Mouse (Mus musculus) hindbrain, embryonic 15.5 days (tissue): ENCODE results near the gene Rars2. TPM values are rescaled to one million over a fixed set of nuclear protein-coding genes. Genes with fewer than 3 reads are reported as not detected.

ENCODE experiments used
- ATAC-seq: fragments of 200-750 bp; cut with Nextera tagmentation; 2 replicates; pipeline ENCODE4 v1.8.0; 2017; ENCODE audit warnings: low read depth, moderate number of reproducible peaks, moderate TSS enrichment; ENCODE audit not compliant: low FRiP score
- H3K27ac ChIP-seq: fragments of 300-500 bp; sonication (generic); replicated peaks from 2 replicates; pipeline ENCODE4 v1.5.1; 2015; ENCODE audit warnings: mild to moderate bottlenecking, inconsistent platforms
- H3K27me3 ChIP-seq: fragments of 300-500 bp; sonication (generic); 2 replicates; pipeline ENCODE4 v1.6.1; 2015; ENCODE audit warnings: control low read depth, inconsistent platforms
- H3K36me3 ChIP-seq: fragments of 300-500 bp; sonication (generic); 2 replicates; pipeline ENCODE4 v1.6.1; 2015; ENCODE audit warnings: control low read depth, inconsistent platforms
- H3K4me1 ChIP-seq: fragments of 300-500 bp; sonication (generic); replicated peaks from 2 replicates; pipeline ENCODE4 v1.6.1; 2015; ENCODE audit warnings: control low read depth, inconsistent platforms
- H3K4me2 ChIP-seq: fragments of 300-500 bp; sonication (generic); 2 replicates; pipeline ENCODE4 v1.6.1; 2015; ENCODE audit warnings: moderate library complexity, mild to moderate bottlenecking, inconsistent platforms
- H3K4me3 ChIP-seq: fragments of 300-500 bp; sonication (generic); 2 replicates; pipeline ENCODE4 v1.5.1; 2015; ENCODE audit warnings: mild to moderate bottlenecking, inconsistent platforms
- H3K9ac ChIP-seq: fragments of 300-500 bp; sonication (generic); 2 replicates; pipeline ENCODE4 v1.6.1; 2015; ENCODE audit warnings: inconsistent platforms
- H3K9me3 ChIP-seq: fragments of 300-500 bp; sonication (generic); 2 replicates; pipeline ENCODE4 v1.6.1; 2016; ENCODE audit warnings: control low read depth, inconsistent platforms
- WGBS: fragments of 180-500 bp; shearing (Covaris S2); methylation state at CpG from one replicate; pipeline ENCODE4 v1.1.7; 2015; 5-methylcytosine and 5-hydroxymethylcytosine counted together
- polyA plus RNA-seq: library from polyadenylated mRNA; unstranded; fragments of >200 nt; fragmentation: Nextera tagmentation; extraction: Ambion mirVana; gene quantifications from 2 replicates; pipeline ENCODE4 v1.2.1, GENCODE M21; 2015

Gene Rars2
- polyA plus RNA-seq, 1 experiment from 2014 or later, result 51.4 TPM

DNA sequence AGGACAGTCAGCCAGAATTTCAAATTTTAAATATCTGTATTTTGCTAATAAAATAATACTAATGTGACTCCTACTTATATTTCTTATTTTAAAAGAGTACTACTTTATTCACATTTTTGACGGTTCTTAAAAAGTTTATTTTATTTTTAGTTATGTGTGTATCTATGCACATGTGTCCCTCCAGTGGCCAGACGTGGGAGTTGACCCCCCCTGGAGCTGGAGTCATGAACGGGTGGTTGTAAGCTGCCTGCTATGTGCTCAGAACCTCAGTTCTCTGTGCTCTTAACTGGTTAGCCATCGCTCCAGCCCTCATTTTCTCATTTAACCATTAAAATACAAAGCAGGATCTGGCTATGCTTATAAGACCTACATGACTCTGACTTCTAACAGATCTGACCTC lies 88.3 kb downstream of the Rars2 start:
- no peaks in the 10 kb centered on the region for H3K27me3 ChIP-seq

DNA sequence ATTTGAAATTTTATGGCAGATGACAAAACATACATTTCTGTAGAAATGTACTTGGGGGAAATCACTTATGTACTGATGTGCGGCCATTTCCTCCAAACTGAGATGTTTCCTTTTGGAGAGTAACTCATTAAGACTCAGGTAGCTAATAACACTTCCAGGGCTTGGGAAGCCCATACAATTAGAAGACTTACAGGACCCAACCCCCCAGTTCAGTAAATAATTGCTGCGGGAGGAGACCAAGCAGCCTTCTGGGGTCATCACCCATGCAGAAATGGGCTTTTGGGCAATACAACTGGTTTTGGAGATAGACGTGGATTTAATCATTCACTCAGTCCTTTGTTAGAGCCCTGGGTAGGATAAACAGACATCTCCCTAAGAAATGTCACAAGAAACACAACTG lies 92.5 kb downstream of the Rars2 start:
- Histone ChIP-seq H3K9ac (no peak overlapping the region), H3K36me3 (no peaks in the 10 kb centered on the region), H3K27me3 (no peaks in the 10 kb centered on the region), H3K4me2 (no peak overlapping the region), H3K9me3 (no peaks in the 10 kb centered on the region), H3K27ac (no peak overlapping the region), H3K4me3 (no peak overlapping the region), H3K4me1 (no peaks in the 10 kb centered on the region)
- no peak for ATAC-seq
- WGBS, result 74% methylated on average over 3 of the region's 3 CpGs

More for the DNA sequence above, 88.3 kb downstream of the Rars2 start:
- Histone ChIP-seq H3K9ac (no peak overlapping the region), H3K4me1 (no peaks in the 10 kb centered on the region), H3K9me3 (no peaks in the 10 kb centered on the region), H3K36me3 (no peaks in the 10 kb centered on the region), H3K4me2 (no peak overlapping the region), H3K4me3 (no peak overlapping the region), H3K27ac (no peak overlapping the region)
- no peak for ATAC-seq
- 72% methylated on average over 4 of the region's 4 CpGs for WGBS

DNA sequence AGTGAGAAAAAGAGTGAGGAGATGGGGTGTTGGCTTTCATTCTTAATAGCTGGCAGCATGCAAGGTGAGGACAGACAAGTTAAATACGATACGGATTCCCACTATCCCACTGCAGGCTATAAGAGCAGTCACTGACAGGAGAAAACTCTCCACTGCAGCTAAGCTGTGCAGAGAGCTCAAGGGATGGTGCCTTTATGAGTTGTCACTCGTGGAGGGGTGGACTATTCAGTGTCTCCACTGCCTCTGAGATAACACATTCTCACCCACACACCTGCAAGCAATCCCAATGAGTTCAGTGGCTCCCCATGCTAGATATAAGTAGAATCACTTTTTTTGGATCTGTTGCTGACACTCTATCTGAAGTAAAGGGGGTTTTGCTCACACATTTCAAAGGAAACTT lies 93.4 kb downstream of the Rars2 start:
- Histone ChIP-seq H3K4me1 (no peaks in the 10 kb centered on the region), H3K9ac (no peak overlapping the region), H3K4me3 (no peak overlapping the region), H3K27me3 (no peaks in the 10 kb centered on the region), H3K9me3 (no peaks in the 10 kb centered on the region), H3K27ac (no peak overlapping the region), H3K4me2 (no peak overlapping the region), H3K36me3 (no peaks in the 10 kb centered on the region)
- 89% methylated on average over 3 of the region's 3 CpGs for WGBS
- ATAC-seq, result no peak

Other genes with a start within 250 kb of the Rars2 start
- gene Akirin2, start 64.0 kb upstream of the Rars2 start, polyA plus RNA-seq, result 89.8 and 94.8 TPM in 2 replicates
- gene Orc3, start within 50 bp of the Rars2 start, polyA plus RNA-seq, result 75.1 and 76.6 TPM in 2 replicates
- 47.4 and 47.7 TPM in 2 replicates for gene Slc35a1, start 72.5 kb downstream of the Rars2 start, polyA plus RNA-seq
- 2.9 and 3.4 TPM in 2 replicates for gene Cfap206, start 115.2 kb downstream of the Rars2 start, polyA plus RNA-seq
- gene Gm136, start 141.3 kb downstream of the Rars2 start, polyA plus RNA-seq, result not detected in 2 replicates
- gene Smim8, start 163.5 kb downstream of the Rars2 start, polyA plus RNA-seq, result 48.6 and 50.3 TPM in 2 replicates